Mouse (Mus musculus) heart, embryonic 14.5 days (tissue): ENCODE results near the gene Nicn1. TPM values are rescaled to one million over a fixed set of nuclear protein-coding genes. Genes with fewer than 3 reads are reported as not detected.
A peak's percentile ranks its signal among the peaks of the same experiment; 100 is the strongest.
"Not testable (repeated sequence)": the region's sequence is repeated elsewhere in the genome, so short reads cannot be mapped to it uniquely, and the experiment has no call there.

Experiments used
- ATAC-seq: fragments of 200-750 bp; cut with Nextera tagmentation; 2 replicates; pipeline ENCODE4 v1.8.0; 2017; ENCODE audit warnings: low read depth, moderate TSS enrichment; ENCODE audit not compliant: insufficient number of reproducible peaks, insufficient read depth, low FRiP score
- H3K27ac ChIP-seq, 2 experiments: fragments of 200-500 bp in 1 of 2; fragments of 300-500 bp in 1 of 2; sonication (generic) in 1 of 2; replicated peaks in 1 of 2; 2 replicates each; pipeline ENCODE4 v1.5.1; 2012 to 2014; ENCODE audit warnings: low read depth in 2 of 2, low read length in 2 of 2, control low read depth in 1 of 2, mild to moderate bottlenecking in 1 of 2, mixed read lengths in 1 of 2; ENCODE audit not compliant: control insufficient read depth in 1 of 2, insufficient read depth in 1 of 2
- H3K27me3 ChIP-seq: fragments of 300-500 bp; sonication (generic); 2 replicates; pipeline ENCODE4 v1.6.1; 2014; ENCODE audit warnings: mild to moderate bottlenecking, low read length, control low read depth; ENCODE audit not compliant: control insufficient read depth, insufficient read depth
- H3K36me3 ChIP-seq: fragments of 300-500 bp; sonication (generic); 2 replicates; pipeline ENCODE4 v1.6.1; 2014; ENCODE audit warnings: mild to moderate bottlenecking, control low read depth, low read length, mixed read lengths; ENCODE audit not compliant: control insufficient read depth, insufficient read depth
- H3K4me1 ChIP-seq, 2 experiments: fragments of 200-500 bp in 1 of 2; fragments of 300-500 bp in 1 of 2; sonication (generic) in 1 of 2; 2 replicates each; pipeline ENCODE4 v1.6.1; 2012 to 2014; ENCODE audit warnings: low read length in 2 of 2, control low read depth in 1 of 2, mixed read lengths in 1 of 2; ENCODE audit not compliant: control insufficient read depth in 2 of 2, insufficient read depth in 2 of 2
- H3K4me2 ChIP-seq: fragments of 300-500 bp; sonication (generic); 2 replicates; pipeline ENCODE4 v1.6.1; 2014; ENCODE audit warnings: mild to moderate bottlenecking, low read length
- H3K4me3 ChIP-seq, 2 experiments: fragments of 200-500 bp in 1 of 2; fragments of 300-500 bp in 1 of 2; sonication (generic) in 1 of 2; 2 replicates each; pipeline ENCODE4 v1.5.1; 2012 to 2014; ENCODE audit warnings: low read length in 2 of 2, mild to moderate bottlenecking in 2 of 2, control low read depth in 1 of 2, low read depth in 1 of 2, moderate library complexity in 1 of 2; ENCODE audit not compliant: control insufficient read depth in 1 of 2, insufficient read depth in 1 of 2
- H3K9ac ChIP-seq: fragments of 300-500 bp; sonication (generic); 2 replicates; pipeline ENCODE4 v1.6.1; 2014; ENCODE audit warnings: mild to moderate bottlenecking, low read length
- H3K9me3 ChIP-seq: fragments of 300-500 bp; sonication (generic); 2 replicates; pipeline ENCODE4 v1.6.1; 2016; ENCODE audit warnings: low read length, control low read depth; ENCODE audit not compliant: control insufficient read depth
- WGBS: fragments of 180-500 bp; shearing (Covaris S2); extraction: QIAGEN DNeasy Blood & Tissue Kit; methylation state at CpG from one replicate; pipeline ENCODE4 v1.1.7; 2014; 5-methylcytosine and 5-hydroxymethylcytosine counted together
- polyA plus RNA-seq: library from polyadenylated mRNA; unstranded; fragments of >200 nt; fragmentation: Nextera tagmentation; extraction: Ambion mirVana; gene quantifications from 2 replicates; pipeline ENCODE4 v1.2.1, GENCODE M21; 2014

Gene Nicn1
- polyA plus RNA-seq, 1 experiment from 2014 or later, result 29.1 TPM

DNA sequence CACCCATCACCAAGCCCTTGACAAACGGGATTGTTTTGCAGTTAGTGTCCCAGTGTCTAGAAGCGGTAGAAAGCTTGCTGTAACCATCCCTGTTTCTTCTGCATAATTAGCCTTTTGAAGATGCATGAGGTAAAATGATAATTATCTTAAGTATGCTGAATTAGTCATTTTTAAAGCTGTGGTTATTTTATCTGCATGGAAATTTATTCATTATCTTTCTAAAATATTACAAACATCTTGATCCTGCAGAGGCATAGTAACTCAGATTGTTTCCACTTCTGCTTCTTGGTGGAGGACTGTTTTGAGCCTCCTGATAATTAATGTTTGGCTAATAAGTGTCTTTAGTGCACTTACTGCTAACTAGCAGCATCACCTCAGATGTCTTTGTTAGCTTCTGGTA is 28.2 kb downstream of the Nicn1 start:
- WGBS, result 80% methylated on average over 2 of the region's 2 CpGs
- Histone ChIP-seq H3K4me3 (no peak overlapping the region), H3K27ac (no peak overlapping the region)

DNA sequence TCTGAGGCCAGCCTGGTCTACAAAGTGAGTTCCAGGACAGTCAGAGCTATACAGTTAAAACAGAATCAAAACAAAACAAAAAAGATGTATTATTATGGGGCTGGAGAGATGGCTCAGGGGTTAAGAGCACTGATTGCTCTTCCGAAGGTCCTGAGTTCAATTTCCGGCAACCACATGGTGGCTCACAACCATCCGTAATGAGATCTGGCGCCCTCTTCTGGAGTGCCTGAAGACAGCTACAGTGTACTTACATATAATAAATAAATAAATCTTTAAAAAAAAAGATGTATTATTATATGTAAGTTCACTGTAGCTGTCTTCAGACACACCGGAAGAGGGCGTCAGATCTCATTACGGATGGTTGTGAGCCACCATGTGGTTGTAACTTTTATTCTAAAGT is 31.8 kb downstream of the Nicn1 start:
- H3K36me3 ChIP-seq, result peaks cover 43% of the 10 kb centered on the region
- not testable (repeated sequence) for H3K9ac ChIP-seq, H3K27me3 ChIP-seq, H3K4me2 ChIP-seq, H3K27ac ChIP-seq, H3K9me3 ChIP-seq, H3K4me1 ChIP-seq, ATAC-seq, H3K4me3 ChIP-seq
- 90% methylated on average over 7 of the region's 7 CpGs for WGBS

More for the DNA sequence above, 28.2 kb downstream of the Nicn1 start:
- Histone ChIP-seq H3K9ac (no peak overlapping the region), H3K4me1 (no peaks in the 10 kb centered on the region), H3K4me2 (no peak overlapping the region), H3K27me3 (no peaks in the 10 kb centered on the region), H3K36me3 (peaks cover 51% of the 10 kb centered on the region), H3K9me3 (no peaks in the 10 kb centered on the region)
- no peak for ATAC-seq

DNA sequence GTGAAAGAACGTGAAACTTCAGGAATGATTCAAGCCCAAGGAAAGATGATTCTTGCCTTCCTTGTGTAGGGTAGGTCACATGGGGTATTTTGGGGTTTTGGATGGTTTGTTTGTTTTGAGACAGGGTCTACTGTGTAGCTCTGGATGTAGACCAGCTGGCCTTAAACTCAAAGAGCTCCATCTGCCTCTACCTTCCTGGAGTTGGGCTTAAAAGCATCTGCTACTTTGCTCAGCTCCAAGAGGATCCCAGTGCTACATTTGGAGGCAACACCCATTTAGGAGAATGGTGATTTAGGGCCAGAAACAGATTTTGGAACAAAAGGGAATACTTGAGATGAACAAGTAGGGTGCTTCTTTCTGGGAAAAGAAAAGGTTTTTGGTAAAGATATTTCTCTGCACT is 34.6 kb downstream of the Nicn1 start:
- H3K9ac ChIP-seq, result no peak overlapping the region
- H3K36me3 ChIP-seq, result peaks cover 55% of the 10 kb centered on the region
- no peaks in the 10 kb centered on the region for H3K9me3 ChIP-seq
- no peaks in the 10 kb centered on the region for H3K27me3 ChIP-seq
- WGBS, result 90% methylated on average over 1 of the region's 1 CpGs
- no peaks in the 10 kb centered on the region for H3K4me1 ChIP-seq
- no peak overlapping the region for H3K4me2 ChIP-seq
- no peak for ATAC-seq
- H3K27ac ChIP-seq, result no peak overlapping the region
- H3K4me3 ChIP-seq, result no peak overlapping the region

DNA sequence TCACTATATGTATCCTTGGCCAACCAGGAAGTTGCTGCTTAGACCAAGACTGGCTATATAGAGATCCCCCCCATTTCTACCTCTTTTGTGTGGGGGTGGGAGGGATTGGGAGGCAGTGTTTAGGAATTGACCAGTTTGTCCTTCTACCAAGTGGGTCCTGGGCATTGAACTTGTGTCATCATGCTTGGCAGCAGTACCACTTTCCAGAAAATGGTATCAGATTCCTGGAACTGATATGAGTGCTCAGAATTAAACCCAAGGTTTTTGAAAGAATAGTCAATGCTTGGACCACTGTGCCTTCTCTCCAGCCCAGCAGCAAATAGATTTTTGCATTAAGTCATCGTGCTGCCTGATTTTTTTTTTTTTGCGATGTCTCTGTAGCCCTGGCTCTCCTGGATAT is 35.6 kb downstream of the Nicn1 start:
- Histone ChIP-seq H3K4me2 (no peak overlapping the region), H3K4me1 (no peaks in the 10 kb centered on the region), H3K4me3 (no peak overlapping the region), H3K9me3 (no peaks in the 10 kb centered on the region), H3K9ac (no peak overlapping the region), H3K27me3 (no peaks in the 10 kb centered on the region), H3K36me3 (peaks cover 59% of the 10 kb centered on the region), H3K27ac (no peak overlapping the region)
- 98% methylated on average over 2 of the region's 2 CpGs for WGBS
- ATAC-seq, result no peak

DNA sequence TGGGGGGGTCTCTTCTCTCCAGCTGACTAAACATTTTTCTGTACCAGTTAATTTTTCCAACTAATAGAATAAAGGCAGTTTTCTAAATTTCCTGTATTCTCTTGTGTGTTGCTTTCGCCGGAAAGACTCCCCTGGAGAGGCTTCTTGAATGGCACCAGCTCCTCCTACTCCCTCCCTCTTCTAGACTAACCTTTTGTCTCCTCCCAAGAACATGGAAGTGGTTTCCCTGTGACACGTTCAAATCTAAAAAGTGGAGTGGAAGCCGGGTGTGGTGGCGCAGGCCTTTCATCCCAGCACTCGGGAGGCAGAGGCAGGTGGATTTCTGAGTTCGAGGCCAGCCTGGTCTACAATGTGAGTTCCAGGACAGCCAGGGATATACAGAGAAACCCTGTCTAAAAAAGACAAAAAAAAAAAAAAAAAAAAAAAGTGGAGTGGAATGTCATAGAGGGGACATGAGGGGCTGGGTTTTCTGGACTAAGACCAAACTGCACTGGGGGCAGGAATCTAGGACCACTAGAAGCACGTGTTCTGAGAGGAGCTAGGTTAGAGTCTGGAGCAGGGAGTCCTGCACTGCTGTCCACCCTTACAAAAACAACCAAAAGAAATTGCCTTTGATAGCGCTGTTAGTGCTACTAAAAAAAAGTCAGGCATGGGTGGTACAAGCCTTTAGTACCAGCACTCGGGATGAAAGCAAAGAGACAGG is 47.8 kb downstream of the Nicn1 start:
- peak overlapping the region; percentile 80; the same call in 1 of the 2 replicates for H3K9ac ChIP-seq
- 68% methylated on average over 10 of the region's 10 CpGs for WGBS
- H3K9me3 ChIP-seq, result no peaks in the 10 kb centered on the region
- H3K27ac ChIP-seq, result peak overlapping the region; percentile 87 to 92
- H3K4me3 ChIP-seq, result peak overlapping the region in 1 of 2 experiments; percentile 56; a peak in 1 of 4 replicates
- peak overlapping the region; percentile 92 for H3K4me2 ChIP-seq
- peaks cover 46% of the 10 kb centered on the region for H3K36me3 ChIP-seq
- H3K27me3 ChIP-seq, result no peaks in the 10 kb centered on the region
- ATAC-seq, result no peak
- peaks cover 11 to 25% of the 10 kb centered on the region in 2 experiments for H3K4me1 ChIP-seq

DNA sequence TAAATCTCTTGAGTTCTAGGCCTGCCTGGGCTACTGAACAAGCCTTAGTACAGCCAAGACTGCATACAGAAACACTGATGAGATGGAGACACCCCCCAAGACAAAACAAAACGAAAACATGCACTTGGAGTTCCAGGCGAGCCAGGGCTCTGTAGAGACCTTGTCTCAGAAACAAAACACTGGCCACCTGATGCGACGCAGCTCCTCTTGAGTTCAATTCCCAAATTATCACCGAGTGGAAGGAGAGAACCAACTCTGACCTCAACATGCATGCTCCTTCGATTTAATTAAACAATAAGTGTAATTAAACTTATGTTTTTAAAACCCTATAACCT is 48.3 kb downstream of the Nicn1 start:
- H3K27me3 ChIP-seq, result no peaks in the 10 kb centered on the region
- H3K4me1 ChIP-seq, result peaks cover 11 to 25% of the 10 kb centered on the region in 2 experiments
- H3K9me3 ChIP-seq, result no peaks in the 10 kb centered on the region
- H3K36me3 ChIP-seq, result peaks cover 40% of the 10 kb centered on the region
- peak overlapping the region; percentile 80 for H3K9ac ChIP-seq
- H3K27ac ChIP-seq, result peak overlapping the region; percentile 87 to 92
- H3K4me2 ChIP-seq, result peak overlapping the region; percentile 92
- WGBS, result 22% methylated on average over 6 of the region's 6 CpGs
- no peak for ATAC-seq
- H3K4me3 ChIP-seq, result peak overlapping the region in 1 of 2 experiments; percentile 56; a peak in 3 of 4 replicates

DNA sequence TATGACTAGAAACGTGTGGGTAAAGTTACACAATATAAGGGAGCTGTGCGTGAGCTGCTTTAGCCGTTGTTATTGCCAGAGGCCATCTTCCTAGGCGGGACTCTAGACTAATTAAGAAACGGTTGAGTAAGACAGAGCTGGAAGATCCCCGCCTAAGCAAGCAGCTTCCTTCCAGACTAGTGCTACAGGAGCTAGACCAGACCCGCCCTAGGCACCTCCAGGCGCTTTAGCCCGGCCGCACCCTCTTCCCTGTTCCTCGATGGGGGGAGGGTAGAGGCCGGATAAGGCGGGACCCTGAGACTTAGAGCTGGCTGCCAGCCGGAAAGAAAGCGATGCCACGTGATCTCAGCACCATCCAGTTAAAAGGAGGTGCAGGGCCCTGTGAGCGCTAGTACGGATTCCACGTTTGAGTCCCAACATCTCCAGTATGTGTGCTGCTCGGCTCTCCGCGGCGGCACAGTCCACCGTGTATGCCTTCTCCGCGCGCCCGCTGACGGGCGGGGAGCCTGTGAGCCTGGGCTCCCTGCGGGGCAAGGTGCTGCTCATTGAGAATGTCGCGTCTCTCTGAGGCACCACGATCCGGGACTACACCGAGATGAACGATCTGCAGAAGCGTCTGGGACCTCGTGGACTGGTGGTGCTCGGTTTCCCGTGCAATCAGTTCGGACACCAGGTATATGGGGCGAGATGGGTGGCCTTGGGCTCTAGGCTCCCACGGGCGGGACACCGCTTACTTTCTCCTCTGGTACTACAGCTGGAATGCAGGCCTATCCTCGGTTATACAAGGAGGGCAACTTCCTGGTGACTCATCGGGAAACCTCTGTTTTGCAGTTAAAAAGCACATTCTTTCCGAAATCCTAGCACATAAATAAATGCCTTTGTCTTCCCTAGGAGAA is 48.9 kb downstream of the Nicn1 start, which contains the start of gene Gpx1:
Gpx1 (plus strand) TSS at position 18 of the 896 bp plus-strand sequence.
- peak within 1 kb of the TSS; percentile 80 for H3K9ac ChIP-seq
- H3K4me1 ChIP-seq, result peaks cover 11 to 25% of the 10 kb centered on the region in 2 experiments
- H3K4me3 ChIP-seq, result peak within 1 kb of the TSS; percentile 56 to 60
- H3K27me3 ChIP-seq, result no peaks in the 10 kb centered on the region
- H3K9me3 ChIP-seq, result no peaks in the 10 kb centered on the region
- H3K4me2 ChIP-seq, result peak within 1 kb of the TSS; percentile 92
- ATAC-seq, result peak; percentile 94
- H3K36me3 ChIP-seq, result peaks cover 34% of the 10 kb centered on the region
- peak within 1 kb of the TSS; percentile 87 to 92 for H3K27ac ChIP-seq
- WGBS, result under 1% methylated on average over 49 of the region's 49 CpGs
